In the genomic region with DNA sequence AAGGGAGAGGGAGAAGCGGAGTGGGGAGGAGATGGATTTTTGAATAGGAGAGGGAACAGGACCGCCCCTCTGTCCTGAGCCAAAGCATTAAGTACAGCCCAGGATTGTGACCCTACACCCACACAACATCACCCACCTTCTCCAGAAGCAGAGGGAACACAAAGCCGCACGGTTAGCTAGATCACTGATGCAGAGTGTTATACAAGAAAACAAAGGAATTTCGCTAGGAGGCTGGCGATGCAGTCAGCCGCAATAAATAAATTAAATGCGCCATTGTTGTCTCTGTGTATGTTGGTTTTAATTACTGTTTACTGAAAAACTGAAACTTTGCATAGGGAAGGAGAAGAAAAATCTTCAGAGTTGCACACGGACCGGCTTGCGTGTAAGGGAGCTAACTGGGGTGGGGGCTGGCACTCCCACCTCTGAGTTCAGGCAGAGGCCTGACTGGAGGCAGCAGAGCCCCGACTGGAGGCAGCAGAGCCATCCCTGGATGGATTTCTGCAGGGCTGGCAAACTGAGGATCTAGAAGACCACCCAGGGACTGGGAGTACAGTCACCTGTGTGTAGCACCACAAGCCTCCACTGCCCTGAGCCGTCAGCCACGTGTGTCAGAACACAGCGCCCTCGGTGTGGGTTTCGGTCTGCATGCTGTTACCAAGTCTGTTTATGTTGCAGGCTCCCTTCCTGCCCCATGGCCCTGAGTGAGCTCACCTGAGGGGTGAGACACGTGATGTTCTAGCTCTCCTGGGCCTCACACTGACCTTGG, we compare ENCODE assay signal across 10 mouse cellular contexts.
DNase-seq lines count a peak whose midpoint lies in the region; ATAC-seq and TF ChIP-seq lines count a peak whose summit lies in the region.
"Had no signal": no experiment of that assay in that cellular context is flagged by ENCODE, and none has a peak within 500 bp of the region (broad histone marks: within the 10 kb centered on the region; RNA-seq: fewer than 3 reads in every experiment).

No protein-coding gene starts in this region.

- H3K4me1 ChIP-seq in neural tube, embryonic 12.5 days, result peaks cover 7% of the 10 kb centered on the region
- peaks cover 5% of the 10 kb centered on the region; the same call in 1 of the 2 replicates for H3K4me1 ChIP-seq in forebrain, embryonic 14.5 days (ENCODE audit: control insufficient read depth, insufficient read depth, low read length)
- H3K4me1 ChIP-seq in kidney, embryonic 15.5 days, result peaks cover 7% of the 10 kb centered on the region; the same call in 1 of the 2 replicates
- no peaks in the 10 kb centered on the region for H3K4me1 ChIP-seq in heart, adult 2 months (ENCODE audit: control insufficient read depth, insufficient read depth, low read length)
- H3K4me1 ChIP-seq: heart, embryonic 13.5 days had no signal

- no peak for TF ChIP-seq CTCF in heart, adult 2 months (IDR thresholded peaks at IDR 0.05)

- no peak for DNase-seq in neural tube, embryonic 10.5 days (ENCODE audit: extremely low spot score, low spot score)
- DNase-seq in forebrain, embryonic 14.5 days (ENCODE audit: low spot score), result peak; percentile 58
- no peak for DNase-seq in thymus, postnatal 14 days
- DNase-seq in lung, postnatal 4 days, result no peak
- DNase-seq in heart, adult 2 months, result no peak
- DNase-seq: gastrocnemius, postnatal 14 days; liver, embryonic 13.5 days had no signal

- ATAC-seq in neural tube, embryonic 12.5 days (ENCODE audit: low FRiP score, low read depth), result peak; percentile 41; the same call in 1 of the 2 replicates
- ATAC-seq in forebrain, embryonic 14.5 days, result peak; percentile 42; the same call in 1 of the 2 replicates
- 0 out of 2 replicates have a peak, but pooled peaks have one; percentile 43 for ATAC-seq in kidney, embryonic 15.5 days (replicated peaks; ENCODE audit: low FRiP score)

- no peaks in the 10 kb centered on the region for H3K9me3 ChIP-seq in neural tube, embryonic 12.5 days
- H3K9me3 ChIP-seq in forebrain, embryonic 14.5 days (replicated peaks; ENCODE audit: control insufficient read depth, low read length), result no peaks in the 10 kb centered on the region
- H3K9me3 ChIP-seq in kidney, embryonic 15.5 days (replicated peaks), result no peaks in the 10 kb centered on the region
- H3K9me3 ChIP-seq: heart, embryonic 13.5 days; liver, embryonic 13.5 days had no signal

- no peak overlapping the region for H3K27ac ChIP-seq in neural tube, embryonic 12.5 days
- no peak overlapping the region for H3K27ac ChIP-seq in forebrain, embryonic 14.5 days (ENCODE audit: low read depth, low read length)
- H3K27ac ChIP-seq in kidney, embryonic 15.5 days, result no peak overlapping the region
- H3K27ac ChIP-seq in heart, adult 2 months, result no peak overlapping the region
- H3K27ac ChIP-seq: heart, embryonic 13.5 days; liver, embryonic 13.5 days had no signal

- no peak for TF ChIP-seq POLR2A in heart, adult 2 months (IDR thresholded peaks at IDR 0.05; ENCODE audit: insufficient read depth, low read depth, low read length)

- no peaks in the 10 kb centered on the region for H3K27me3 ChIP-seq in neural tube, embryonic 12.5 days (replicated peaks)
- H3K27me3 ChIP-seq in forebrain, embryonic 14.5 days (replicated peaks; ENCODE audit: control insufficient read depth, insufficient read depth, low read length), result no peaks in the 10 kb centered on the region
- no peaks in the 10 kb centered on the region for H3K27me3 ChIP-seq in kidney, embryonic 15.5 days
- H3K27me3 ChIP-seq in heart, adult 2 months (ENCODE audit: control insufficient read depth, insufficient read depth, low read length), result no peaks in the 10 kb centered on the region

- no peaks in the 10 kb centered on the region for H3K79me2 ChIP-seq in heart, adult 2 months (replicated peaks; ENCODE audit: control insufficient read depth, insufficient read depth, low read length)

- intact Hi-C loops in heart, adult 2 months (cut with DNase I), result no loop called here

- H3K4me2 ChIP-seq in neural tube, embryonic 12.5 days (replicated peaks), result no peak overlapping the region
- no peak overlapping the region for H3K4me2 ChIP-seq in forebrain, embryonic 14.5 days (ENCODE audit: low read length)
- H3K4me2 ChIP-seq in kidney, embryonic 15.5 days, result no peak overlapping the region
- H3K4me2 ChIP-seq: heart, embryonic 13.5 days; liver, embryonic 13.5 days had no signal

- no peak overlapping the region for H3K9ac ChIP-seq in neural tube, embryonic 12.5 days
- no peak overlapping the region for H3K9ac ChIP-seq in forebrain, embryonic 14.5 days (ENCODE audit: low read length)
- H3K9ac ChIP-seq in kidney, embryonic 15.5 days, result no peak overlapping the region
- no peak overlapping the region for H3K9ac ChIP-seq in heart, adult 2 months (ENCODE audit: low read depth, low read length)
- H3K9ac ChIP-seq: heart, embryonic 13.5 days; liver, embryonic 13.5 days had no signal

- no peak for TF ChIP-seq EP300 in heart, adult 2 months (IDR thresholded peaks at IDR 0.05; ENCODE audit: insufficient read depth, low read depth, low read length)

- H3K36me3 ChIP-seq in neural tube, embryonic 12.5 days, result no peaks in the 10 kb centered on the region
- no peaks in the 10 kb centered on the region for H3K36me3 ChIP-seq in forebrain, embryonic 14.5 days (ENCODE audit: control insufficient read depth, insufficient read depth, low read length)
- no peaks in the 10 kb centered on the region for H3K36me3 ChIP-seq in kidney, embryonic 15.5 days
- H3K36me3 ChIP-seq in heart, adult 2 months (ENCODE audit: control insufficient read depth, insufficient read depth, low read length), result no peaks in the 10 kb centered on the region
- H3K36me3 ChIP-seq: heart, embryonic 13.5 days; liver, embryonic 13.5 days had no signal

- WGBS in neural tube, embryonic 12.5 days, result 58% methylated on average over 17 of the region's 18 CpGs
- 19% methylated on average over 18 of the region's 18 CpGs for WGBS in forebrain, embryonic 14.5 days
- WGBS in kidney, embryonic 15.5 days, result 60% methylated on average over 18 of the region's 18 CpGs
- WGBS in heart, adult 2 months, result 84% methylated on average over 17 of the region's 18 CpGs

- H3K4me3 ChIP-seq in neural tube, embryonic 12.5 days, result no peak overlapping the region
- H3K4me3 ChIP-seq in forebrain, embryonic 14.5 days (ENCODE audit: low read depth, low read length), result no peak overlapping the region
- H3K4me3 ChIP-seq in kidney, embryonic 15.5 days (replicated peaks), result no peak overlapping the region
- H3K4me3 ChIP-seq in heart, adult 2 months, result no peak overlapping the region
- H3K4me3 ChIP-seq: heart, embryonic 13.5 days; liver, embryonic 13.5 days had no signal
